ENCODE assay signal across 11 mouse cellular contexts in the genomic region with DNA sequence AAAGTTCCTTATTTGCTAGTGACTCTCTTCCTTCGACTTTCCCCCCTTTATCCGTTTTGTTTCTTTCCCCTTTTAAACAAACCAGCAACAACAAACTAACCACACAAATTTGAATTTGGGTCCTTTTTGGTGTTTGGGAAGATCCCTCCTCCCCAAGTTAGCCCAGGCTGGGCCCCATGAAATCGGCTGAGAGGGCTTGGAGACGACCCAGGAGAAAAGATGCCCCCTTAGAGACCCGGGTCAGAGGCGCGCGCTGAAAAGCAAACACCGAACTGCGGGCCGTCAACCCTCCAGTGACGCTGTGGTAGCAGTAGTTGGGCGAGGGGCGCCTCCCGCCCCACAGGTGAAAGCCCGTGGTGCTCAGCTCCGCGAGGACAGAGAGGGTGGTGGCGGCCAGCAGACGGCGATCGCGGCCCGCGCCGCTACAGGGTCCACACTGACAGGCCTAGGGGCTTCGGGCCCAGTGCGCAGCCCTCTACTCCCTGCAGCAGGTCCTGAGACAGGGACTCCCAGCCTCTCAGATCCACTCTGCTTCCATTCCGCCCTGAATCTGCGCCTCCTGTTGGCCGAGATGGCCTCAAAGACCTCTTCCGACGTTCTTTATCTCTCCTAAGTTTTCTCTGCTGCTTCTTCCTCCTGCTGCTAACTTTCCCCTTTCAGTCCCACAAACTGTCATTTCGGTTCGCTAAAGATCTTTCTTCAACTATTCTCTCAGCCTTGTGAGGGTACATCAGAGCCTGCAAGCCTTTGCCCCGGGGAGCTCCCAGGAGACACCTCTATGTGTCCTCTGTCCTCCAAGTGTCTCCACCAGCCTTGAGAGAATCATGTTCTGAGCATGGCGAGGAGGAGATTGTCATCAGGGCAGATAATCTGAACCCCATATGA. TPM values are rescaled to one million over a fixed set of nuclear protein-coding genes. Genes with fewer than 3 reads are reported as not detected.
DNase-seq lines count a peak whose midpoint lies in the region; ATAC-seq and TF ChIP-seq lines count a peak whose summit lies in the region.
"Had no signal": no experiment of that assay in that cellular context is flagged by ENCODE, and none has a peak within 500 bp of the region (broad histone marks: within the 10 kb centered on the region; RNA-seq: fewer than 3 reads in every experiment).

No protein-coding gene starts in this region.

- peaks cover 93% of the 10 kb centered on the region for H3K27me3 ChIP-seq in heart, embryonic 12.5 days (replicated peaks)
- peaks cover 93% of the 10 kb centered on the region for H3K27me3 ChIP-seq in E14TG2a.4 (ENCODE audit: insufficient read depth, low read length)
- H3K27me3 ChIP-seq in embryonic facial prominence, embryonic 14.5 days (replicated peaks; ENCODE audit: control insufficient read depth, insufficient read depth, low read length) = peaks cover 99% of the 10 kb centered on the region
- H3K27me3 ChIP-seq in limb, embryonic 10.5 days (ENCODE audit: low read depth, poor library complexity, severe bottlenecking) = peaks cover 100% of the 10 kb centered on the region

- no peak overlapping the region for H3K9ac ChIP-seq in heart, embryonic 12.5 days
- H3K9ac ChIP-seq in embryonic facial prominence, embryonic 14.5 days (ENCODE audit: low read depth, low read length) = no peak overlapping the region
- H3K9ac ChIP-seq: limb, embryonic 15.5 days had no signal

- TF ChIP-seq CTCF in E14TG2a.4 (conservative IDR thresholded peaks at IDR 0.05; ENCODE audit: low read length) = peak; percentile 3

- H3K27ac ChIP-seq in heart, embryonic 12.5 days (ENCODE audit: poor library complexity, severe bottlenecking) = no peak overlapping the region
- H3K27ac ChIP-seq in embryonic facial prominence, embryonic 14.5 days (replicated peaks; ENCODE audit: low read depth, low read length) = no peak overlapping the region
- H3K27ac ChIP-seq in limb, embryonic 10.5 days = no peak overlapping the region
- H3K27ac ChIP-seq: limb, embryonic 15.5 days had no signal

- H3K4me1 ChIP-seq in heart, embryonic 12.5 days (replicated peaks) = peaks cover 19% of the 10 kb centered on the region
- peaks cover 38% of the 10 kb centered on the region for H3K4me1 ChIP-seq in E14TG2a.4 (replicated peaks; ENCODE audit: low read depth, low read length)
- no peaks in the 10 kb centered on the region for H3K4me1 ChIP-seq in embryonic facial prominence, embryonic 14.5 days (ENCODE audit: control insufficient read depth, insufficient read depth, low read length)
- H3K4me1 ChIP-seq in limb, embryonic 10.5 days = peaks cover 30% of the 10 kb centered on the region

- no peak overlapping the region for H3K4me2 ChIP-seq in heart, embryonic 12.5 days
- H3K4me2 ChIP-seq in embryonic facial prominence, embryonic 14.5 days (ENCODE audit: low read depth, low read length) = no peak overlapping the region
- H3K4me2 ChIP-seq: limb, embryonic 15.5 days had no signal

- no peak for DNase-seq in heart, postnatal 25 days (ENCODE audit: low spot score)
- DNase-seq in embryonic facial prominence, embryonic 14.5 days (ENCODE audit: low spot score) = no peak
- DNase-seq in limb, embryonic 10.5 days (ENCODE audit: low spot score) = peak; percentile 80
- no peak for DNase-seq in frontal cortex, postnatal 10 days (ENCODE audit: low spot score in 2 of 2)
- no peak for DNase-seq in urinary bladder, postnatal 14 days (ENCODE audit: low spot score)
- DNase-seq: heart, adult 18-20 months had no signal

- peak; percentile 46; the same call in 1 of the 2 replicates for ATAC-seq in heart, embryonic 12.5 days (ENCODE audit: insufficient number of reproducible peaks, low FRiP score)
- peak; percentile 66 for ATAC-seq in embryonic facial prominence, embryonic 14.5 days (ENCODE audit: low read depth)
- ATAC-seq in megakaryocyte progenitor cell, adult 5-6 weeks (replicated peaks; ENCODE audit: poor library complexity) = no peak

- no peaks in the 10 kb centered on the region for H3K9me3 ChIP-seq in heart, embryonic 12.5 days (replicated peaks)
- no peaks in the 10 kb centered on the region for H3K9me3 ChIP-seq in E14TG2a.4 (ENCODE audit: low read length)
- H3K9me3 ChIP-seq in embryonic facial prominence, embryonic 14.5 days (ENCODE audit: control insufficient read depth, low read length) = no peaks in the 10 kb centered on the region
- no peaks in the 10 kb centered on the region for H3K9me3 ChIP-seq in limb, embryonic 10.5 days (replicated peaks)
- H3K9me3 ChIP-seq: limb, embryonic 15.5 days had no signal

- H3K4me3 ChIP-seq in heart, embryonic 12.5 days = no peak overlapping the region
- 0 out of 2 replicates have a peak overlapping the region, but pooled peaks have one; percentile 13 for H3K4me3 ChIP-seq in E14TG2a.4 (replicated peaks; ENCODE audit: low read length)
- no peak overlapping the region for H3K4me3 ChIP-seq in embryonic facial prominence, embryonic 14.5 days (ENCODE audit: low read depth, low read length)
- no peak overlapping the region for H3K4me3 ChIP-seq in limb, embryonic 10.5 days
- H3K4me3 ChIP-seq: limb, embryonic 15.5 days had no signal

- no peaks in the 10 kb centered on the region for H3K36me3 ChIP-seq in heart, embryonic 12.5 days
- no peaks in the 10 kb centered on the region for H3K36me3 ChIP-seq in E14TG2a.4 (ENCODE audit: insufficient read depth, low read length)
- H3K36me3 ChIP-seq in embryonic facial prominence, embryonic 14.5 days (ENCODE audit: control insufficient read depth, insufficient read depth, low read length) = no peaks in the 10 kb centered on the region
- no peaks in the 10 kb centered on the region for H3K36me3 ChIP-seq in limb, embryonic 10.5 days
- H3K36me3 ChIP-seq: limb, embryonic 15.5 days had no signal

- intact Hi-C loops in heart, postnatal 25 days (cut with DNase I) = no loop called here

- 2% methylated on average over 37 of the region's 37 CpGs for WGBS in heart, embryonic 12.5 days
- 2% methylated on average over 21 of the region's 37 CpGs for WGBS in embryonic facial prominence, embryonic 14.5 days
- WGBS in limb, embryonic 10.5 days = 2% methylated on average over 37 of the region's 37 CpGs

RNA-seq across cellular contexts. Expression of gene Sox1, which starts 3.5 kb away (rescaled TPM):
- not detected in 2 replicates for polyA plus RNA-seq in heart, embryonic 12.5 days (2016; fragmentation: Nextera tagmentation; extraction: Ambion mirVana)
- not detected for total RNA-seq in heart, postnatal 25 days (2021)
- polyA plus RNA-seq in embryonic facial prominence, embryonic 14.5 days (2014; fragmentation: Nextera tagmentation; extraction: Ambion mirVana) = not detected in 2 replicates
- polyA plus RNA-seq in limb, embryonic 10.5 days (2016; fragmentation: Nextera tagmentation; extraction: Ambion mirVana) = not detected in 2 replicates
- not detected in 2 replicates for total RNA-seq in megakaryocyte progenitor cell, adult 5-6 weeks (2015)
- not detected in 2 replicates for total RNA-seq in megakaryocyte progenitor cell, adult 5-6 weeks (2017)
- total RNA-seq: CH12.LX; heart, adult 18-20 months had no signal
- polyA plus RNA-seq: limb, embryonic 15.5 days had no signal
